Mouse (Mus musculus): ENCODE measurements around the gene Tmem143. TPM values are rescaled to one million over a fixed set of nuclear protein-coding genes. Genes with fewer than 3 reads are reported as not detected.
"Not testable (repeated sequence)": the region's sequence is repeated elsewhere in the genome, so short reads cannot be mapped to it uniquely, and the experiment has no call there.

Gene Tmem143
- total RNA-seq, 2 experiments from 2014 or later, result 20.8 to 25.9 TPM

- no peak for DNase-seq
Measured at GRCm38 (mm10) chr7:45887246-45887645, 9.5 kb upstream of the Tmem143 start.

- DNase-seq, result no peak
Measured at GRCm38 (mm10) chr7:45892651-45893050, 4.1 kb upstream of the Tmem143 start.

GRCm38 (mm10) chr7:45895931-45896516 lies 717 bp upstream of the Tmem143 start:
- DNase-seq, result no peak

GRCm38 (mm10) chr7:45897258-45897757 lies 567 bp downstream of the Tmem143 start:
- DNase-seq, result peak; percentile 60 to 61

GRCm38 (mm10) chr7:45898125-45898524 lies 1.4 kb downstream of the Tmem143 start:
- not testable (repeated sequence) for DNase-seq

GRCm38 (mm10) chr7:45901562-45901961 lies 4.8 kb downstream of the Tmem143 start:
- no peak for DNase-seq

- DNase-seq, result no peak
Measured at GRCm38 (mm10) chr7:45902481-45903002, 5.8 kb downstream of the Tmem143 start.

- no peak for DNase-seq
Measured at GRCm38 (mm10) chr7:45906622-45907021, 9.9 kb downstream of the Tmem143 start.

GRCm38 (mm10) chr7:45908384-45908783 lies 11.6 kb downstream of the Tmem143 start:
- no peak for DNase-seq

- no peak for DNase-seq
Measured at GRCm38 (mm10) chr7:45909145-45909544, 12.4 kb downstream of the Tmem143 start.

GRCm38 (mm10) chr7:45914067-45914466 lies 17.3 kb downstream of the Tmem143 start:
- DNase-seq, result no peak

- no peak for DNase-seq
Measured at GRCm38 (mm10) chr7:45915011-45915410, 18.3 kb downstream of the Tmem143 start.

GRCm38 (mm10) chr7:45916056-45917003 lies 19.6 kb downstream of the Tmem143 start:
- DNase-seq, result peak; percentile 62 to 80

GRCm38 (mm10) chr7:45917004-45917704 lies 20.4 kb downstream of the Tmem143 start:
- DNase-seq, result no peak

GRCm38 (mm10) chr7:45917926-45918325 lies 21.2 kb downstream of the Tmem143 start:
- DNase-seq, result no peak

- DNase-seq, result no peak
Measured at GRCm38 (mm10) chr7:45919083-45919671, 22.4 kb downstream of the Tmem143 start.

GRCm38 (mm10) chr7:45919761-45920160 lies 23.0 kb downstream of the Tmem143 start:
- no peak for DNase-seq

GRCm38 (mm10) chr7:45920583-45921241 lies 24.0 kb downstream of the Tmem143 start:
- DNase-seq, result no peak

GRCm38 (mm10) chr7:45921242-45921621 lies 24.5 kb downstream of the Tmem143 start, which contains the start of gene Emp3:
Emp3 (minus strand) TSS chr7:45921404.
- DNase-seq, result no peak

- DNase-seq, result no peak
Measured at GRCm38 (mm10) chr7:45921950-45922600, 25.3 kb downstream of the Tmem143 start.
